Mouse (Mus musculus): ENCODE measurements around the gene Dynll1. TPM values are rescaled to one million over a fixed set of nuclear protein-coding genes. Genes with fewer than 3 reads are reported as not detected.

Gene Dynll1
- 100 to 1,000 TPM; 508 to 740 TPM for polyA plus RNA-seq (2017; shearing (Covaris generic))

GRCm38 (mm10) chr5:115300792-115301614 is at the start of gene Dynll1:
Gene Dynll1 (minus strand): TSS chr5:115300999.

GRCm38 (mm10) chr5:115348546-115349224 is 47.9 kb upstream of the Dynll1 start, which contains the start of gene Cox6a1:
Gene Cox6a1 (minus strand): TSS chr5:115348981.

GRCm38 (mm10) chr5:115340577-115341313 is 39.9 kb upstream of the Dynll1 start, which contains the start of the genes Gatc and Triap1:
Gene Gatc (minus strand): TSS chr5:115341178.
Gene Triap1 (plus strand): TSS chr5:115341225.

DNA sequence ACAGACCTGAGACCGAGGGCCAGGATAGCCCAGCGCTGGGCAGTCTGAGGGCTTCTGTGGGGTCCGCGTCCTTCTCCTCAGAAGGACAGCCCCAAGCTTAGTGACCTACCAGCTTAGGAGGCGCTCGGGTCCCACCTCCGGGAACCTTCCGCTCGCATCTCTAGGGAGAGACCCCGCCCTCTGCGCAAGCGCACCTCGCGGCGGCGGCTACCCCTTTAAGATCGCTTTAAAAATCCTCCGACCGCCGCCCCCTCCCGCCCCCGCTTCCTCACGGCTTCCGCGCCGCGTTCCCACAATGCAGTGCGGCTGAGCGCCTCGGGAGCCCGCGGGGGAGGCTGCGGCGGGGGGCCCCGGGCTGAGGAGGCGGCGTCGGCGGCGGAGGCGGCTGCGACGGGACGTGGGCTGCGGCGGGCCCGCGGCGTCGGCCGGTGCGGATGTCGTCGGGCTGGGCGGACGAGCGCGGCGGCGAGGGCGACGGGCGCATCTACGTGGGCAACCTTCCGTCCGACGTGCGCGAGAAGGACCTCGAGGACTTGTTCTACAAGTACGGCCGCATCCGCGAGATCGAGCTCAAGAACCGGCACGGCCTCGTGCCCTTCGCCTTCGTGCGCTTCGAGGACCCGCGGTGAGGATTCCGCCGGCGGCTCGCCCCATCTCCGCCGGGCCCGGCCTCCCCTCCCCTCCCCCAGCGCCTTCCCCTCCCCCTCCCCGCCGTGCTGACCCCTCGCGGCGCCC is 26.2 kb upstream of the Dynll1 start, which contains the start of gene Srsf9:
Gene Srsf9 (plus strand): TSS at position 303 of the 735 bp plus-strand sequence.

GRCm38 (mm10) chr5:115279226-115280049 is 21.4 kb downstream of the Dynll1 start, which contains the start of gene Coq5:
Gene Coq5 (plus strand): TSS chr5:115279666.

GRCm38 (mm10) chr5:115272812-115273548 is 27.8 kb downstream of the Dynll1 start, which contains the start of gene Rnf10:
Gene Rnf10 (minus strand): TSS chr5:115272898.

Other genes with a start within 250 kb of the Dynll1 start
- gene Gm10401, start 202.7 kb downstream of the Dynll1 start, polyA plus RNA-seq (2017; shearing (Covaris generic)): 1 to 10 TPM in 1 of 2 experiments, not detected in 1; 4.3 TPM
- 10 to 100 TPM; 29.1 to 35.3 TPM for gene Acads, start 181.7 kb downstream of the Dynll1 start, polyA plus RNA-seq (2017; shearing (Covaris generic))
- 10 to 100 TPM; 55.6 to 59.5 TPM for gene Unc119b, start 166.0 kb downstream of the Dynll1 start, polyA plus RNA-seq (2017; shearing (Covaris generic))
- 10 to 100 TPM; 79.0 to 95.9 TPM for gene Mlec, start 142.8 kb downstream of the Dynll1 start, polyA plus RNA-seq (2017; shearing (Covaris generic))
- gene Cabp1, start 106.6 kb downstream of the Dynll1 start, polyA plus RNA-seq (2017; shearing (Covaris generic)): not detected
- gene Pop5, start 65.2 kb downstream of the Dynll1 start, polyA plus RNA-seq (2017; shearing (Covaris generic)): 100 to 1,000 TPM; 180 to 186 TPM
- gene Rnf10, start 28.1 kb downstream of the Dynll1 start, polyA plus RNA-seq (2017; shearing (Covaris generic)): 100 to 1,000 TPM; 122 to 124 TPM
- gene Coq5, start 21.3 kb downstream of the Dynll1 start, polyA plus RNA-seq (2017; shearing (Covaris generic)): 10 to 100 TPM; 41.6 to 49.5 TPM
- 100 to 1,000 TPM; 121 to 126 TPM for gene Srsf9, start 26.2 kb upstream of the Dynll1 start, polyA plus RNA-seq (2017; shearing (Covaris generic))
- 10 to 100 TPM; 23.4 to 25.1 TPM for gene Gatc, start 40.2 kb upstream of the Dynll1 start, polyA plus RNA-seq (2017; shearing (Covaris generic))
- gene Triap1, start 40.2 kb upstream of the Dynll1 start, polyA plus RNA-seq (2017; shearing (Covaris generic)): 10 to 100 TPM; 47.3 to 52.3 TPM
- gene Cox6a1, start 48.0 kb upstream of the Dynll1 start, polyA plus RNA-seq (2017; shearing (Covaris generic)): 100 to 1,000 TPM; 460 to 511 TPM
- gene Msi1, start 128.6 kb upstream of the Dynll1 start, polyA plus RNA-seq (2017; shearing (Covaris generic)): 1 to 10 TPM in 1 of 2 experiments, under 1 TPM in 1; 0.24 to 1.0 TPM
- not detected for gene Pla2g1b, start 165.3 kb upstream of the Dynll1 start, polyA plus RNA-seq (2017; shearing (Covaris generic))
- gene Sirt4, start 183.7 kb upstream of the Dynll1 start, polyA plus RNA-seq (2017; shearing (Covaris generic)): 10 to 100 TPM in 1 of 2 experiments, 1 to 10 TPM in 1; 8.6 to 18.7 TPM
- gene Pxn, start 205.7 kb upstream of the Dynll1 start, polyA plus RNA-seq (2017; shearing (Covaris generic)): 10 to 100 TPM; 50.1 to 57.5 TPM

Data from inflammation-experienced regulatory T-cells (primary cell).